Mouse (Mus musculus): ENCODE measurements around the gene Pbxip1.

Pbxip1 gene

GRCm38 (mm10) chr3:89436176-89437113 lies at the start of gene Pbxip1:
Gene Pbxip1 (plus strand): TSS chr3:89436706.
- DNase-seq (ENCODE audit: low read depth, low spot score), result peak; percentile 84
- H3K27me3 ChIP-seq (ENCODE audit: control insufficient read depth, insufficient read depth, low read length, poor library complexity, severe bottlenecking), result no peaks in the 10 kb centered on the region
- peaks cover 9% of the 10 kb centered on the region for H3K36me3 ChIP-seq (ENCODE audit: control insufficient read depth, insufficient read depth, low read length, poor library complexity, severe bottlenecking)

DNA sequence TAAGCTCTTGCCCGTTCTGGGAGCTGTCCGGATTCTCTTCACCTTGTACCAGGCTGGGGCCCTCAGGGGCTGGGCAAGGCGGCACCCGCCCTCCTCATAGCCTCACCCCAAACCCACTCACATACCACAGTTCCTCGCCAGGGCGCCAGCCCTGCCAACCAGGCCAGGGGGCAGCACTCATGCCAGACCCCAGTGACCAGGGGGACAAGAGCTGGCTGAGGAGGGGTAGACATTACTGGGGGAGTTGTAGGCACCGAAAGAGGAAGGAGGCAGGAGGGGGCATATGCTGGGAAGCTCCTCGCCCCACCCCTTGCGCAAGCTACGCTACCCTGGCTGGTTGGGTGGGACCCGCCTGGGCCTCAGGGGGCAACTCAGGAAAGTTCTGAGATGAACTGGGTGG lies 48.9 kb upstream of the Pbxip1 start:
- no peak for DNase-seq (ENCODE audit: low read depth, low spot score)
- Histone ChIP-seq H3K27me3 (ENCODE audit: control insufficient read depth, insufficient read depth, low read length, poor library complexity, severe bottlenecking) (no peaks in the 10 kb centered on the region), H3K36me3 (ENCODE audit: control insufficient read depth, insufficient read depth, low read length, poor library complexity, severe bottlenecking) (no peaks in the 10 kb centered on the region; the same call in 1 of the 2 replicates)

GRCm38 (mm10) chr3:89388134-89388881 lies 48.2 kb upstream of the Pbxip1 start:
- Histone ChIP-seq H3K36me3 (ENCODE audit: control insufficient read depth, insufficient read depth, low read length, poor library complexity, severe bottlenecking) (no peaks in the 10 kb centered on the region; the same call in 1 of the 2 replicates), H3K27me3 (ENCODE audit: control insufficient read depth, insufficient read depth, low read length, poor library complexity, severe bottlenecking) (no peaks in the 10 kb centered on the region)
- no peak for DNase-seq (ENCODE audit: low read depth, low spot score)

DNA sequence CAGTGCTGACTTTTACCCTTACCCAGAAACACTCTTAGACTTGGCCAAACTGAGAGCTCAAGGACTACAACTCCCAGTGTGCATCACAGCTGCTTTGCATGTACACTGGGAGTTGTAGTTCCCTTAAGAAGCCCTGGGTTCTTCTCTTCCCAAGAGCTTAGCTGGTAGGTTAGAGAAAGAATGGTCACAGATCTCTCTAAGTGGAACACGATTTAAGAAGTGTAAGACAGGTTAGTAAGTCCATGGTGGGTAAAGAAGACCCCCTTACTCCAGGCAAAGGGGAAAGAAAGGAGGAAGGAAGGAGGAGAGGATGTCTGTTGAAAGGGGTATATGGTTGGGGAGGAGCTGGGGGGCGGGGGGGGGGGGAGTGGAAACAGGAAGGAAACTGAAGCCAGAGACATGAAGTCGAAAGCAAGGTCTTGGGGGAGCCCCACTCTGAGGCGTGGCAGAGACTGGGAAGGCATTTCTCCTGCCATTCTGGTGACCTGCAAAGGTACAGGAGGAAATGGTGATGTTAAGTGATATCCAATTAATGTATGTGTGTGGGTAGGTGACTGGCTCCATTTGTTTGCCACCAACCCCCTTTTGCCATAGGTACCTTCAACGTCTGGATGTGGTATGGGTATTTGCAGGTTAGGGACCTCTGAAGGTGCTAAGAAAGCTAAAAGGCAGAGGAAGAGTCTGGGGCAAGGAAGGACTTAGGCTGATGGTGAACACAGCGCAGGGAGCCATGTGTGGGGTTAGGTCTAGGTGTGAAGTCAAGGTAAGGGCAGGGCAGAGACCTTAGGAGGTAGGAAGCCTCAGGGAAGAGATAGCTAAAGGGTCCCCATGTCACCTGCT lies 47.4 kb upstream of the Pbxip1 start:
- Histone ChIP-seq H3K36me3 (ENCODE audit: control insufficient read depth, insufficient read depth, low read length, poor library complexity, severe bottlenecking) (no peaks in the 10 kb centered on the region; the same call in 1 of the 2 replicates), H3K27me3 (ENCODE audit: control insufficient read depth, insufficient read depth, low read length, poor library complexity, severe bottlenecking) (no peaks in the 10 kb centered on the region)
- DNase-seq (ENCODE audit: low read depth, low spot score), result peak; percentile 82

DNA sequence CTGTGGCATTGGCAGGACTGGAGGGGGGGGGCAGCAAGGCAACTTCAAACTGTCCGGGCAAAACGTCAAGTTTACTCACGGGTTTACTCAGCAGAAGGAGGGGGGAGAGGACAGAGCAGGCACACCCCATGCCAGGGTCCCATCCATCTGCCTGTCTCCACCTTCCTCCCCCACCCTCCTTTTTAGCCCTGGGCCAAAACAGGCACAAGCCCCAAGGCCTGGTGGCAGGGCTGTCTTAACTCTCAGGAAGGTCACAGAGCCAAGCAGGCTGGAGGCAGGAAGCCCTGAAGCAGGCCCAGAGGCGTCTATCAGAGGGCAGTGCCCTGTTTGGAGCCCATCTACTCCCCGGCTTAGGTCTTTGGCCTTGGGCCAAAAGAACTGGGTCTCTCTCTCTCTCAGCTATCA lies 46.4 kb upstream of the Pbxip1 start:
- DNase-seq (ENCODE audit: low read depth, low spot score), result peak; percentile 36
- H3K27me3 ChIP-seq (ENCODE audit: control insufficient read depth, insufficient read depth, low read length, poor library complexity, severe bottlenecking), result no peaks in the 10 kb centered on the region; the same call in 1 of the 2 replicates
- H3K36me3 ChIP-seq (ENCODE audit: control insufficient read depth, insufficient read depth, low read length, poor library complexity, severe bottlenecking), result no peaks in the 10 kb centered on the region

- Histone ChIP-seq H3K36me3 (ENCODE audit: control insufficient read depth, insufficient read depth, low read length, poor library complexity, severe bottlenecking) (no peaks in the 10 kb centered on the region), H3K27me3 (ENCODE audit: control insufficient read depth, insufficient read depth, low read length, poor library complexity, severe bottlenecking) (no peaks in the 10 kb centered on the region; the same call in 1 of the 2 replicates)
- peak; percentile 49 for DNase-seq (ENCODE audit: low read depth, low spot score)
These were observed 45.5 kb upstream of the Pbxip1 start for GRCm38 (mm10) chr3:89390699-89391662.

GRCm38 (mm10) chr3:89391663-89392511 lies 44.6 kb upstream of the Pbxip1 start:
- peak; percentile 25 for DNase-seq (ENCODE audit: low read depth, low spot score)
- Histone ChIP-seq H3K36me3 (ENCODE audit: control insufficient read depth, insufficient read depth, low read length, poor library complexity, severe bottlenecking) (no peaks in the 10 kb centered on the region), H3K27me3 (ENCODE audit: control insufficient read depth, insufficient read depth, low read length, poor library complexity, severe bottlenecking) (no peaks in the 10 kb centered on the region; the same call in 1 of the 2 replicates)

DNA sequence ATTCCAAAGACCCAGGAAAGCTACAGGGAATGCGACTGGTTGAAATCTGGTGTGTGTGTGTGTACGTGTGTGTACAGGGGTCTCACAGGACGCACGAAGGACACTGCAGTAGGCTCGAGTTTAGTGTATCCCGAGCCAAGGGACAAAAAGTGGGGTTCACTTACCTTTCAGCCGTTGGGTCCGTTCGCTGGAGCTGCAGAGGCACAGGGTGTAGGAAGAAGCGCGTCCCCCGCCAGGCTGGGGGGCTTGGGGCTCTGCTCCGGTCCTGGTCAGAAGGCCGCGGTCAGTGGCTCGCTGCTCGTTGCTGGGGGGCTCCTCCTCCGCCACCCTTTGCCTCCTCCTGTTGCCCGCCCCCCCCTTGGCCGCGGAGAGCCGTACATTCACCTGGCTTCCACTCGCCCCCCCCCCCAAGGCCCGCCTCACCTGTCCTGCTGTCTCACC lies 43.6 kb upstream of the Pbxip1 start:
- no peaks in the 10 kb centered on the region; the same call in 1 of the 2 replicates for H3K27me3 ChIP-seq (ENCODE audit: control insufficient read depth, insufficient read depth, low read length, poor library complexity, severe bottlenecking)
- H3K36me3 ChIP-seq (ENCODE audit: control insufficient read depth, insufficient read depth, low read length, poor library complexity, severe bottlenecking), result no peaks in the 10 kb centered on the region
- DNase-seq (ENCODE audit: low read depth, low spot score), result no peak

GRCm38 (mm10) chr3:89393605-89394004 lies 42.9 kb upstream of the Pbxip1 start:
- Histone ChIP-seq H3K27me3 (ENCODE audit: control insufficient read depth, insufficient read depth, low read length, poor library complexity, severe bottlenecking) (no peaks in the 10 kb centered on the region; the same call in 1 of the 2 replicates), H3K36me3 (ENCODE audit: control insufficient read depth, insufficient read depth, low read length, poor library complexity, severe bottlenecking) (no peaks in the 10 kb centered on the region)
- peak; percentile 95 for DNase-seq (ENCODE audit: low read depth, low spot score)

DNA sequence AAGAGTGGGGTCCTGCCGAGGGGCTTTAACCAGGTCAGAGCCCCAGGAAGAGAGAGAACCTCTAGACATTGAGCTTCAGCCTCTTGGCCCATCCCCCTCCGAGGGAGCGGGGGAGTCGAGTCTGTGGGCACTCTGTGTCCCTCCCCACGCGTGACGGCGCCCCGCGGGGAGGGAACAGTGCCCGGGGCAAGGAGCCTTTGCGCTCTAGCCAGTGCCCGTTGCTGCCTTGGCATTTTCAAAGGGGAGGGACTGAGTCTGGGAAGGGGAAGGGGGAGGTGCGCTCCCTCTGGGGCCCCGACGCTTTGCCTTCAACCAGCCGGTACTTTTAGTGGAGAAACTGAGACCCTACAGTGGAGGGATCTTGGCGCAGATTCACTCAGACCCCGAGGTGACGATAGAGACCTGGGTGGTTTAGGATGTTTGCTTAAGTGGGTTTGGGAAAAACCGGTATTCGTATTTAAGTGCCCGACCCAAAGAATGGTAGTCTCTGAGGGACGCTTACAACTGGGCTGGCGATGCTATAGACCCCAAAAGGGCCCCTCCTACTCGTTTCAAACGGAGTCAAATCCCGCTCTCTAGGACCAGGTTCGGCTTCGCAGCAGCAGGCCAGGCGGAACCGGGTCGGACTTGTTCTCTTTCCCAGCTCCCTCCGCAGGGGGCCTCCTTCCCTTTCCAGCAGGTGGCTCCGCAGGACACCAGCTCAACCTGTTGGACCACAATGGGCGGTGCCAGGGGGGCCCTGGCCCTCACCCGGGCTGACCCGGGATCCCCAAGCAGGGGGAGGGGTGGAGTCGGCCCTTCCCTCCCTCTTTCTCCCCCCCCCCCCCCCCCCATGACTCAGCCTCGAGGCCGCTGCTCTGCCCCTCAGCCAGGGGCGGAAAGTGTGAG lies 42.3 kb upstream of the Pbxip1 start, which contains the start of gene Zbtb7b:
Zbtb7b (minus strand) TSS at position 771 of the 888 bp plus-strand sequence.
- H3K36me3 ChIP-seq (ENCODE audit: control insufficient read depth, insufficient read depth, low read length, poor library complexity, severe bottlenecking), result no peaks in the 10 kb centered on the region
- H3K27me3 ChIP-seq (ENCODE audit: control insufficient read depth, insufficient read depth, low read length, poor library complexity, severe bottlenecking), result no peaks in the 10 kb centered on the region; the same call in 1 of the 2 replicates
- peak; percentile 60 for DNase-seq (ENCODE audit: low read depth, low spot score)

DNA sequence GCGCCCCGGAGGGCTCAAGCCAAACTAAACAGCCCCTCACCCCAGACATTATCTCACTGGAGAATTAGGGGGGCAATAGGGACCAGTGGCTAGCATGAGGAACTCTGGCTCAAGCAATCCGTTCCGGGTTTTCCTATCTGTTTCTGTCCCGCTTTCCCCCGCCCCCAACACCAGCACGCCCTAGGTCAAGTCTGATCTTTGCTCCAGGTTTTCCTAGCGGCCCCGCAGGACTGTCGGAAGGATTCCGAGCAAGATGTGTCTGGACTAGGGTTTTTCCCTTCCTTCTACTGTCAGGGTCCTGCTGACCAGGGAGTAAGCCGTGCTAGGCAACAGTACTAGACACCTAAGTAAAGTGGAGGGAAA lies 41.6 kb upstream of the Pbxip1 start:
- Histone ChIP-seq H3K36me3 (ENCODE audit: control insufficient read depth, insufficient read depth, low read length, poor library complexity, severe bottlenecking) (no peaks in the 10 kb centered on the region), H3K27me3 (ENCODE audit: control insufficient read depth, insufficient read depth, low read length, poor library complexity, severe bottlenecking) (no peaks in the 10 kb centered on the region; the same call in 1 of the 2 replicates)
- DNase-seq (ENCODE audit: low read depth, low spot score), result peak; percentile 56

DNA sequence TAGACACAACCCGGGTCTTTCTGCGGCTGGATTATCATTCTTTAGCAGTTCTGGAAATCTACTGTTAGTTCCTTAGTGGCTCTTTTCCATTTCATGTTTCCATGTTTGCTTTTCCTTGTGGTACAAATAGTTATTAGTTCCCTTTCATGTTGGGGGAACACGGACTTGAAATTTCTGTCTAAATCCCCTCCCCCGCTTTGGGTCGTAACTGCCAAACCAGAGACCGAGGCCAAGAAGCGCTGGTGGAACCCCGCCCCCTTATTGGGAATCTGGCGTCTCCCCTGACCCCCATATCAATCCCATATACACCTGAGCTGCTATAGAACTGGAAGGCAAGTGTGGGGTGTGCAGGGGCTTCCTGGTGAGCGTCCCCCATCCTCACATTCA lies 41.1 kb upstream of the Pbxip1 start:
- H3K27me3 ChIP-seq (ENCODE audit: control insufficient read depth, insufficient read depth, low read length, poor library complexity, severe bottlenecking), result no peaks in the 10 kb centered on the region; the same call in 1 of the 2 replicates
- H3K36me3 ChIP-seq (ENCODE audit: control insufficient read depth, insufficient read depth, low read length, poor library complexity, severe bottlenecking), result no peaks in the 10 kb centered on the region
- no peak for DNase-seq (ENCODE audit: low read depth, low spot score)
